Mouse (Mus musculus): ENCODE measurements around the gene Eml5.

GRCm38 (mm10) chr12:98837940-98838339 lies 63.3 kb downstream of the Eml5 start:
- TF ChIP-seq CTCF (conservative IDR thresholded peaks at IDR 0.05; ENCODE audit: insufficient read depth, insufficient read length, low read depth, low read length), result no peak
- TF ChIP-seq POLR2A (IDR thresholded peaks at IDR 0.05; ENCODE audit: low read depth, low read length), result no peak

All from kidney, adult 2 months (tissue).